Mouse (Mus musculus) cerebellum, adult 8-10 months (tissue): Measurements from ENCODE around the gene Plekhm2.

Experiments used
- DNase-seq: peaks from one replicate; pipeline ENCODE4 v3.0.0; 2022

Gene Plekhm2

DNA sequence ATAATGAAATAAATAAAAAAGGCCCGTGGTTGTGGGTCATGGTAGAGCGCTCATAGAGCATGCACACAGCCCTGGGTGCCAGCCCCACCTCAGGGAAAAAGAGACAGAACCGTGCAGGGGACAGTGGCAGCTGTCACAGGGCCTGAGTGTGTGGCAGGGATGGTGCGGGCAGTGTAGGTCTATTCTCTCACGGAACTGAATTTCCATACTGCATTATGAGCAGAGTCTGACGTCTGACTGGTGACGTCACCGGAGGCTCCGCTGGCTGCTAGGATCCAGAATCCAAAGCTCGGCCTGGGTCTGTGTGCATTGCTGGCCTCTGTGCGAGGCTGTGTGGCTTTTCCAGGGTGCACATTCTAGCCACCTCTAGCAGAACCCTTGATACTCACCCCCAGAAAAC is 3.8 kb downstream of the Plekhm2 start:
- no peak for DNase-seq

DNA sequence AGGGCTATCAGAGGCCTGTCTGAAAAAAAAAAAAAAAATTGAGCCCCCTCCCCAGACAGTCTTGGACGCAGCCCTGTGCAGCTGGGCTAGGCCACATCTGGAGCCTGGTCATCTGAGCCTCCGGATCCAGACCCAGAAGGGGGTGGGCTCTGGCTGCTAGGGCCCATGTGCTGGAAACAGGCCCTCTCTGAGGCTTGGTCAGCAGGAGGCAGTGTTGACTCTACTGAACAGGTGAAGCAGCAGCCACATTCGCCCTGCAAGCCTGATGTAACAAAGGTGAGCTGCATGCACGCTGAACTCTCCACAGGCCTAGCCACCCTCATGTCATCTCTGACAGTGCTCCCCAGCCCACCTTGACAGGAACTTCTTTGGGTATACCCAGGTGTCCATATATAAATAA is 5.0 kb downstream of the Plekhm2 start:
- DNase-seq = no peak

DNA sequence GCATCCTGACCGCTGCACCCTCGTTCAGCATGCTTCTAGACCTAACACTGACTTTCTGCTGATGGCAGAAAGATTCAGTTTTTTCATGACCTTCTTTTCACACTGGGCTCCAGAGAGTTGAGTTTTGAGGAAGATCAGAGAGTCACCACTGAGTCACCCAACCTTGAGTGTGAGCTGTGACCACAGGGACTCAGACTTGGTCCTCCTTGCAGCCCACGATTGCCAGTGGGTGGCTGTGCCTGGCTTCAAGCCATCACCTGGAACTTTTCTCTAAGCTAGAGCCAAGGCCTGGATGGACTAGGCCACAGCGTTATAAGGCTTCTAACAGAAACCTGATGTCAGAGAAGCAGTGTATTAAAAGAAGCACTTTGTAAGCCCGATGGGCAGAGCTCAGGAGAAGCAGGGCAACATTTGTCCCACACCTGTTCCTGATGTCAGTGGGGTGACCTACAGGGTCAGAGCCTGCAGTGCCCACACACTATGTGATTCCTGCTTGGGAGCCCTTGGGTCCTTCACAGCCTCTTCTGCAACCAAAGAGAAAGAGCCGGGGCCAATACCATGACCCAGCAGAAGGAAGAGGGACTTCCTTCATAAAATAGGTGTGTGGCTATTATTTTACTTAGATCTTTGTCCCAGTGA is 5.7 kb downstream of the Plekhm2 start:
- no peak for DNase-seq

DNA sequence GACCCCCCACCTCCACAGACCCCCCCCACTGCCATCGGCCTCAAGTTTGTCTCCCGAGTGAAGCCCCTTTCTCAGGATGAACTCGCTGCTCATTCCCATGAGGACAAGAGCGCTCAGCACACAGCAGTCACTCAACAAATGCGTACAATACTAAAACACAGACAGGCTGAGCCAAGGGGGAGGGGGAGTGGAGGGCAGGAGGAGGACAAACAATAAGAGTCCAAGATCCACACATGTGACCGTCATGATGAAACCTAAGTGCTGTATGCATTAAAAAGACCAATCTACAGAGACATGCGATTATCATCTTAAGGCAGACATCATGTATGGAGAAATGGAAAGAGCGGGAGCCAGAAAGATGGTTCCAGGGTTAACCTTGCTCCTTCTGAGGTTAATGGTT is 7.8 kb downstream of the Plekhm2 start:
- DNase-seq = no peak

DNA sequence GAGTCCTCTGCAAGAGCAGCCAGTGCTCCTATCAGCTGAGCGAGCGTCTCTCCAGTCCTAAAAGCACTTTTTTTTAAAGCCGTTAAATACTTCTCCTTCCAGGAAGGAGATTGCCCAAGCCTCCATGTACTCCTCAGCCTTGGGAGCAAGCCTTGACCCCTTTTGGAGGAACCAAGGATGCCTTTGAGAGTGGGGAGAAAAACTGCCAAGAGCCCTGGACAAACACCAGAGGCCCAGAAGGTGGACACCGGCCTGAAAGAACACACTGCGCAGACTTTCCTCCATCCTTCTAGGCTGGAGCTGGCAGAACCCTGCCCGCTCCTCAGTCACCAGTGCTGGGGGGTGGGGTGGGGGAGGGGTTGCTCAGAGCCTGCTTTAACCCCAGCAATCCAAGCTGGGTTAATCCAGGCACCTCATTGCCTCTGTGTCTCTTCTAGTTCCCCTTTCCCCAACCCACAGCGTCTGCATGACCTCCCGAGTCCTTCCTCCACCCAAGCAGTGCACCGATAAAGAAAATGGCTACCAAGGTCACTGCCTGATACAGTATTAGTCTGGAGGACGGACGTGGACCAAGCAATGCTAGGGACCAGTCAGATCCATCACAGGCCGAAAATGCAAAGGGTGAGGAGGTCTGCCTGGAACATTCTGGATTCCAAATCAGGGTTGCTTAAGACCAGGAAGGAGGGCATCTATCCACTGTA is 8.6 kb downstream of the Plekhm2 start:
- DNase-seq = peak; percentile 52

DNA sequence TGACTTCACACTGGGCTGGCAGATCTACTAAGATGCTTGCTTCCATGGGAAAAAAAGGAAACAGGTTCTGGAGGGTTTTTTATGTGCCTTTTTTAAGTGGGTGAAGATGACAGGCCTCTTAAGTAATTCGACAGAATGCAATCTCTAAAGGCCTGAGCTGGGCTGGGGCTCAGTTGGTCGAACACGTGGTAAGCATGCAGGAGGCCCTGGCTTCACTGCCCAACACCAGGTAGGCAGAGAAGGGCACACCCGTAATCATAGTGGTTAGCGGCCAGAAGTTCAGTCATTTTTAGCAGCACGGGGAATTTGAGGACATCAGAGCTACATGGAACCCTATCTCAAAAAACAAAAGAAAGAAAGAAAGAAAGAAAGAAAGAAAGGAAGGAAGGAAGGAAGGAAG is 10.2 kb downstream of the Plekhm2 start:
- DNase-seq = no peak

DNA sequence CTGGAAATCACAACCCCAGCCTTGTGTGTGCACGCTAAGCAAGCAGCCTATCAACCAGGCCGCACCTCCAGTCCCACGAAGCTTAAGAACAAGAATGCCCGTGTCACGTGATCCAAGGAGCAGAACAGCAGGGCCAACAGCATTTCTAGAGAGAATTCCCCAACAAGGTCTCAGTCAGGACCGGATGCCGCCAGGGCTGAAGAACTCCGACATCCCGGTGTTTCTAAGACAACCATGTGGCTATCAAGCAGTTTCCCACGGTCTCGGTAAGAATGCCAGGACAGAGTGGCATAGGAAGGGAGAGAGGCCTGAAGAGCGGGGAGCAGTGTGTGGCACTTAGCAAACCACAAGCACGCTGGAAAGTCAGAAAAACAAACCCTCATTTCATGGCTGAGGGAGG is 10.9 kb downstream of the Plekhm2 start:
- DNase-seq = no peak

DNA sequence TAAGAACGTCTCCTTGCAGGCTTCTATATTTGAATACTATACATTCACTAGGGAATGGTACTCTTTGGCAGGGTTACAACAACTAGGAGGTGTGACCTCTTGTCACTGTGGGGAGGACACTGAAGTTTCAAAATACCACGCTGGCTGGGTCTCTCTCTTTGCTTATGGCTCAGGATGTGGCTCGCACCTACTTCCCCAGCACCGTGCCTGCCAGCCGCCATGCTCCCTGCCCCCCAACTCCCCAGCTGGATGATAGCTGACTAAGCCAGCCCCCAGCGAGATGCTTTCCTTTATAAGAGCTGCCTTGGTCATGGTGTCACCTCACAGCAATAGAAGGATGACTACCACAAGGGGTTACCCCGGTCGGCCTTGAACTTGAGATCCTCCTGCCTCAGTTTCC is 11.7 kb downstream of the Plekhm2 start:
- DNase-seq = no peak

DNA sequence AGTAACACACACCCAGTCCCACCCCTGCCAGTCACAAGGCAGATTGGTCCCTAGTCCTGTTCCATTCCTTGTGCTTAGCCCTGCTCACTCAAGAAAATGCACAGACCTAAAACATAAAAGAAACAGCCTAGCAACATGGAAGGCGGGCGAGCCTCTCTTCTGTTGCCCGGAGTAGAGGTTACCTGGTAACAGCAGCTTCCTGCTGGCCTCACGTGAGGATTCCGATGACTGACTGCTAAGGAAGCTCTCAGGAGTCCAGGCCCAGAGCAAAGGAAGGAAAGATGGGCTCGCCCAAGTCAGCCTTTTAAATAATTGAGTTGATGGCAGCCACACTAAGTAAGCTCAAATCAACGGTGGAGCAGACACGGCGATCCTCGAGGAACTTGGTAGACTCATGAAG is 12.8 kb downstream of the Plekhm2 start:
- DNase-seq = no peak

DNA sequence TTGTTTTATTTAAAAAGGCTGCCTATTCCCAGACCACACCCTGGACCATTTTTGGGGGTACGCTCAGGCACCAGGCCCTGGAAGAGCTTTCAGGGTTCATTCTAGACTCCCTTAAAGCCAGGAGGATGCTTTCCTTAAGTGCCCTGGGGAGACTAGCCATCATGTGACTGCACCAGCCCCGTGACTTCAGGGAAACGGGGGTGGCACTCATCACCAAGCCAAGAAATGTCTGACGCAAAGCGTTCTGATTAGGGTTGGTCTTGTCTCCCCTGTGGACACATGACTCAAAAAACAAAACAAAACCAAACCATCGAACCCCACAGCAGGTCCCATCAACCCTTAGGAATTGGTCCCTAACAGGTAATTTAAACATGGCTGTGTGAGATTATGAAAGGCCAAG is 13.4 kb downstream of the Plekhm2 start:
- no peak for DNase-seq

DNA sequence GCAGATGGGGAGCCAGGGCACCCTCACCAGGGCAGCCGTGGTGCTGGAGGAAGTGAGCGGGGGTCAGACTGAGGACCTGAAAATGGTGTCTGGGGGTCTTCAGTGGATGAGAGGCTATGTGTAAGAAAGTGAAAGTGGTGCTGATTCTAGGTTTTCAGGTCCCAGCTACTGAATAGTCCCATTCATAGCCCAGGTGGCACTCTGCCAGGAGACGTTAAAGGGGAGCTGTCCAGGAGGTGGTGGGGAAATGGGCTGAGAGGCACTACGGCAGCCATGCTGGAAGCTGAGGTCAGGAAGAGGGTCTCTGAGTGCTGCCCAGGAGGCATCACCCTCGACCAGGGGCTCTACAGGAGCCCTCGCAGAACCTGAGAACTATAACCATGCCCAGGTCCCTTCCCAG is 15.5 kb downstream of the Plekhm2 start:
- DNase-seq = no peak

DNA sequence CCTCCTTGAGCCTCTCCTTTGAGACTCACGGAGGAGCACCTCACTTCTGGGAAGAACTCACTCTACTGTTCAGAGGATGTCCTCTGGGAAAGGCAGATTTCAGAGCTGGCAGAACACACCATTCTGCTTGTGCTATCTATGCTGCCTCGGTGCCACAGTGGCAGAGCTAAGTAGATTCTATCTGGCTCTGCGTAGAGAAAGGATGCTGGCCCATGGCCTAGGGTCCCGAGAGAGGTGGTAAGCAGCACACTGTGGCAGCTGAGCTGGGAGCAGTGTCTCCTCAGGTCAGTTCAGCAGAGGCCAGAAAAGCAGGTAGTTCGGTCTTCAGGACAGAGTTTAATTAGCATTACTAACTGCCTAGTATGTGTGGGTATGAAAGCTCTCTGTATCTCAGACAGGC is 16.4 kb downstream of the Plekhm2 start:
- no peak for DNase-seq

DNA sequence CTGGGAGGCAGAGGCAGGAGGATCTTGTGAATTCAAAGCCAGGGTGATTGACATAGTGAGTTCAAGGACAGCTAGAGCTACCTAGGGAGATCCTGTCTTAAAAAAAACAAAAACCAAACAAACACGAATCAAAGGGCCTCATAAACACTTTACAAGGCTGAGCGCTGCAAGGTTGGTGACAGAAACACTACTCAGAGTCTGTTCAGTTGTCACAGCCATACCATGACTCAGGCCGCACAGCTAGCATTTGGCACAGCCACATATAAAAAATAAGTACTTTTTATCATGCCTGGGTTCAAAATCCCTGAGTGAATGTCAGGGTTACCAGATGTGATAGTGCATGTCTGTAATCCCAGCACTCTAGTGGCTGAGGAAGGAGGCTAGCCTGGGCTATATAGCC is 17.5 kb downstream of the Plekhm2 start:
- no peak for DNase-seq

DNA sequence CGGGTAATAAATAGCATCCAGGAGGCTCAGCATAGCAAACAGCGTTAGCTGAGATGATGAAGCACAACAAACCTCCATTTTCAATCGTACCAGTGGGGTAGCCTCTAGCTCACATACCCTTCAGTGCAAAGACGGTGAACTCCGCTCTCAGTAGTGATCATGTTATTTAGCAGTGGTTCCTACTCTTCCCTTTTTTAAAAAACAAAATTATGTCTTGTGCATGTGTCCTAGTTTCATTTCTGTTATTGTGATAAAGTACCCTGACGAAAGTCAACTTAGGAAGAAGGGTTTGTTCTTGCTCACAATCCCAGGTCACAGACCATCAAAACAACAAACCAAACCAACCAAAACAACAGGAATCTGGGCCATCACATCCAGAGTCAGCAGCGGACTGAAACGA is 18.7 kb downstream of the Plekhm2 start:
- DNase-seq = no peak

DNA sequence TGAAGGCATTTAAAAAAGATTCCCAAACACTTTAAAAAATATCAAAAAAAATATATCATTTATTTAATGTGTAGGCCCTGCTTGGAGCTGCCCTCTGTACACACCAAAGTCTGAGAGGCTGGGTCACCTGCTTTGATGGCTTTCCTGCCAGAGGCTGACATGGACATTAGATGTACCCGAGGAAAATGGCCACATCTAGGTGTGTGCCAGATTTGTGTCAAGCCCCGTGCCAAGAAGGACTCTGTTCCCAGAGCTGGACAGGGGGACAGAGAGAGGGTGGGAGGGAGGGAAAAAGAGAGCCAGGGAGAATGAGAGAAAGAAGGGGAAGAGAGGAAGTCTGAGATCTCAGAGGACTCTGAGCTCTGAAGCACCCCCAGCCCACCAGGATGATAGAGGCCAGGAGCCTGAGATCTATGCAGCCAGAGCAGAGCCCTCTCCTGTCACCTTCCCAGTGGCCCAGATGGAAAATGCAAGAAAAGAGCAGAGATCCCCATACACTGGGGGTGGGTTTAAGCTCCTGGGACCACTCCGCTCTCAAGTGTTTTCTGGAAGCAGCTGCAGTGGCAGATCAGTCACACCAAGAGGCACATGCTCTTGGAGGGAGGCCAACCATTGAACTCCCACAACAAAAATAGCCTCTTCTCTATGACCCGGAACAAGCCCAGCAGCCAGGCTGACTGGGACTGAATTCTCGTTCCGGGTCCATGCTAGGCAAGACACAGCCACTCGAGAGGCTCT is 21.4 kb downstream of the Plekhm2 start:
- peak; percentile 62 for DNase-seq

DNA sequence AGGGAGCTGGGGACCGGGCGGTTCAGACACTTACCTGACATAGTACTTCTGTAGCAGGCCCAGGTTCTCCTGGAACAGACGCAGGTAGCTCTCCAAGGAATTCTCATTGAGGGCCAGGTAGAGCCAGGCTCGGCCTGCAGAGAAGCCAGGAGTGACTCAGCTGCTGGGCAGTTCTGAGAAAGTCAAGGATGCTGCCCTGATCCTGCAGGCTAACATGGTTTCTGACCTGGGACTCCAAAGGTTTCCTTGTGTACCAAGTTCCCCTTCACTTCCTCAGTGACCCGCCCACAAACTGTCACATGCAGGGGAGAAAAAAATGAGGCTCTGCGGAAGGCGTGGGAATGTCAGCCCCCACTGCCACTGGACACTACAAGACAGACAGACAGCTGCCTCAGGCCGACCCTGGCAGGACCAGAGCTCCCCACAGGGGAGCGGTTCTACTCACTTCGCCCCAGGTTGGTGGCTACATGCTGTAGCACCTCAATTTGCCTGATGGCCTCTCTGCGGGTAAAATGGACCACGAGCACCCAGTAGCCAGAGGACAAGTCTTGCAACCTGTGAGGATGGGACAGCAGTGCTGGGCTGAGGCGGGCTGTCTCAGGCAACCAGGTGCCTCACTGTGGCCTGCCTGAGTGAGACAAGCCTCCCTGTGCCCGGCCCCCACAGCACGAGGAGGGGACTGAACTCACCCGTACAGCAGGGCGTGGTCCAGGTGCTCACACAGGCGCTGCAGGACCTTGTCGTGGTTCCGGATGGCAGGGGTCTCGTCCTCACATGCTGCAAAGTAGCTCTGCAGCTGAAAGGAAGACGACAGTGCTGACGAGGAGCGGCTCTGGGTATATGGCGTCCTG is 22.5 kb downstream of the Plekhm2 start:
- no peak for DNase-seq

DNA sequence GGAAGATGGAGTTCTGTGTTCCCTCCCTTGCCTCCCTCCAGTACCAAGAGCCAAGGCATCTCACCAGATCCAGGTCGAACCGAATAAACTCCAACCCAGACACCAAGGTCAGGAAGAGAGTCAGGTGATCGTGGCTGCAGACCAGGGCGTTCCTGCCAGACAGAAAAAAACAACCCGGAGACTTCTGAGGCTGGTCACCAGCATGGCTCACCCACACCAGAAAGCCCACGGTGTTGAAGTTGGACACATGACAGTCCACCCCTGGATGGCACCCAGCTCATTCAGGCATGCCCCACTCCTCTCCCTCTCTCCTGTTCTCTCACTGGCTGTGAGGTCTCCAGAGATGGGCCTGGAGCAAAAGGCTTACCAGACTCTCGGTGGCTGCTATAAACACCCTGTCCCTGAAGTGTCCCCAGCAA is 23.3 kb downstream of the Plekhm2 start:
- no peak for DNase-seq

DNA sequence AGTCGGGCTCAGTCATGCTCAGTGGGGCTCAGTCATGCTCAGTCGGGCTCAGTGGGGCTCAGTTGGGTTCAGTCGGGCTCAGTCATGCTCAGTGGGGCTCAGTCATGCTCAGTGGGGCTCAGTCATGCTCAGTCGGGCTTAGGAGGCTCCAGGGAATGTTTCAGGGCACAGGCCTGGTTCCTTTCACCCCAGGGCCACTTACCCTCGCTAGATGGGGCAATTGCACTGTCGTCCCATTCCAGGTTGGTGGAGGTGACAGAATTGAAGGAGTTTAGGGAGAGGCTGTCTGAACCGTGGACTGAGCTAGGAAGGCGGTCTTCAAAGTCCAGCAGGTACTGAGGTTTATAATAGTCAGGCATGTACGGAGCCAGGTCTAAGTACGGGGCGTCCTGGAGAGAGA is 25.2 kb downstream of the Plekhm2 start:
- no peak for DNase-seq

DNA sequence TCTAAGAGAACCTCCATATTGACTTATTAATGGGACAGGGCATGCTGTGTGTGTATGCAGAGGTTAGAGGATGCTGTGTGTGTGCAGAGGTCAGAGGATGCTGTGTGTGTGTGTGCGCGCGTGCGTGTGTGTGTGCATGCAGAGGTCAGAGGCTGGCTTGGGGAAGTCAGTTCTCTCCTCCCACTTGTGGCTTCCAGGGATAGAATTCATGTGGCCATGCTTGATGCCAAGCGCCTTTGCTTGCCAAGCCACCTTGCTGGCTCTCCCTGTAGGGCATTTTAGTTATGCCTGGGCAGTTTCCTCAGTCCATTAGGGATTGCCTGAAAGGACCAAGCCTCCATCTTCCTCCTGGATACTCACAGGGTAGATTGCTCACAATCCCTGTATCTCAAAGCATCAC is 28.0 kb downstream of the Plekhm2 start:
- no peak for DNase-seq

DNA sequence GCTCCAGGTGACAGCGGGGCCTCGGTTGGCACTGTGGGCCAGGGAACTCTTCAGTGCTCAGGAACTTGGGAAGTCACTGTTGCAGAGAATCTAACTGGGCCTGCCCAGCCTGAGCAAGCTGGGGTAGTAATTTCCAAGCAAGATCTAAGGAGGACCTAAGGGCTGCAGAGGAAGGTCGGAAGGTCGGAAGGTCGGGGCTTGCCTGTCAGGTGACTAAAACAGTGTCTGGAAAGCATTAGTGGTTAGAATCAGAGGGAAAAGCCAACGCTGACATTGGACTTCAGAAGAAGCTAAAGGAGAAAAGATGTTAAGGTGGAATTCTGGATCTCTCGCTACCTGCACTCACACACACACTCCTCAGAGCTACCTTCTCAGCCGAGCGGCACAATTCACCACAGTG is 28.7 kb downstream of the Plekhm2 start:
- no peak for DNase-seq

DNA sequence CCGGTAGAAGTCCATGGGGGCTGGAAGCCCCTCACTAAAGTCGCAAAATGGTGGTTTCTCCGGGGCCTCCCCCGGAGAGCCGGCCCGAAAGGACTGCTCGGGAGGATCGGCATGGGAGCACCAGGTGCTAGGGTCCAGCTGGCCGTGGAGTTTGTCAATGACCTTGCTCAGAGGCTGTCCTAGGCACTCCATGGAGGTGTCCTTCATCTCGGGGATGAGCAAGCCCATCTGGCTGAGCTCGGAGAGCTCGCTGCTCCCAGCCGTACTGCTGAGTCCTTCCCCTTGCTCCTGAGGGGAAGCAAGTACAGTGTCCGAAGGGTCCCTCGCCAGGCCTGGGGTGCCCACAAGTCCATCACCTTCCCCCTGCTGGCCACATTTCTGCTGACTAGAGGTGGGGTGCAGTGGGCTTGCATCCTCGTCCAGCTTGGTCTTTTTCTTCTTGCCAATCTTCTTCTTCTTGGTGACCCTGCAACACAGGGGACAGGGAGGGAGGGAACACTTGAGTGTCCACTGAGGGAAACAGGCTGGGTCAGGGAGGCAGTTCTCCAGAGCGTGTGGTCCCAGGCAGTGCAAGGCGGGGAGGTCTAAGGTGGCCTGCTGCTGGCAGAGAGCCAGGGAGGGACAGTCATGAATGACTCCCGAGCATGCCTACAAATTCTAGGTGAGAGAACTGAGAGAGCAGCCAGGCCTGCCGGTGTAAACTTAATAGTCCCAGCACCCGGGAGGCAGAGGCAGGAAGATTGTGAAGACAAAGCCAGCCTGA is 32.4 kb downstream of the Plekhm2 start:
- DNase-seq = no peak

DNA sequence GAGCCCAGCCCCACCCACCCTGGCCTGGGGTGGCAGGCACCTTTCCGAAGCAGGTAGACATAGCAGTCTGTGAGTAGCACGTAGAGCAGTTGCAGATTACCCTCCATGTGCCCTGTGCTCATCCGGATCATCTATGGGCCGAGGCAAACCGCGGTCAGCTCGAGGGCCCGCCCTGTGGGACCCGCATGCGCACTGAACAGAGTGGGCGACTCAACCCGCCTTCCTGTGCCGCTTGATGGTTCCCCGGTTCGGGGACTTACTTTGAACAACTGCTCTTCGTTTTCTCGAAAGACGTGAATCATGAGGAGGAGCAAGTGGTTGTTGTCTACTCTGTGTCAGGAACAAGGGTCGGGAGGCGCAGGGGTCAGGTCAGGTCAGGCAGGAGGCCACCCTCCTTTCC is 33.4 kb downstream of the Plekhm2 start:
- no peak for DNase-seq

DNA sequence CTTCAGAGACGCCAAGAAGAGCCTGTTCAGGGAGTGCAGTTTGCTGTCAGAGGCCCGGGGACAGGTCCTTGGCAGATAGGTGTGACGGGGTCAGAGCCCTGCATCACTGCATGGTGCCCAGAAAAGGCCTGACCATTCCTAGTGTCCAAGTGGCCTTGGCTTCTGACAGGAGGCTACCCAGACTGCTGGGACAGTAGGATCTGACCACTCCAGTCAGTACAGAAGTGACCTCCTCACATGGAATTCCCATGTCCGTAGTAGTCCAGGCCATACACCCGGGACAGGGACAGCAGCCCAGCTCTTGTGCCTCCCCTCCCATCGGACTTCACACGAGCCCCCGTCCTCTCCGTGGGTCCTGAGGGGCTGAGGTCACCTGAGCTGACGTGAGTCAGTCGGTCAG is 34.7 kb downstream of the Plekhm2 start:
- DNase-seq = no peak
